Mouse (Mus musculus): ENCODE measurements at regions not wholly inside any gene's neighbourhood (a gene's known extent, or its start where the extent isn't known, plus 50 kb on each side); places are given as distances from the start of the nearest gene placed in this dataset.
A peak's percentile ranks its signal among the peaks of the same experiment; 100 is the strongest.

GRCm38 (mm10) chr16:60815628-60816414 lies 210.5 kb upstream of the Epha6 start:
- no peak for TF ChIP-seq POLR2A (IDR thresholded peaks at IDR 0.05; ENCODE audit: borderline replicate concordance, extremely low read depth, insufficient read depth, insufficient read length, poor library complexity, severe bottlenecking)
- TF ChIP-seq CTCF (IDR thresholded peaks at IDR 0.05; ENCODE audit: borderline replicate concordance, extremely low read depth, insufficient read depth, insufficient read length), result no peak

DNA sequence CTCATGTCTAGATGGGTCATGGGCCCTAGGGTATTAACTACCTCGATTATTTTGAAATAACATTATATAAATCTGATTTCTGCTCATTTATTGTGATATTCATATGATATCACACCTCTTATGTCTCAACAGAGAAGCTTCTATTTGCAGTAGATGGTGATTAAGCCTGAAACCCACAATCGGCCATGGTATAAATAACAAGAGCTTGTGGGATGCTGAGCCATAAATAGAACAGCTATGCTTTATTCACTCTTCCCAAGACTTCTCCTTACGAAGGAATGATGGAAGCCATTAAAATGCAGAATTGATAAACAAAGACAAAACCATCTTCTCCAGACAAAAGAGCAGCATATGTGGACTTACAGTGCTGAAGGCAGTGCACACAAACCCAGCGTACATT lies 195.4 kb upstream of the Epha6 start:
- no peak for DNase-seq (ENCODE audit: low read depth)
- TF ChIP-seq POLR2A (IDR thresholded peaks at IDR 0.05; ENCODE audit: borderline replicate concordance, extremely low read depth, insufficient read depth, insufficient read length, poor library complexity, severe bottlenecking) (no peak), CTCF (IDR thresholded peaks at IDR 0.05; ENCODE audit: borderline replicate concordance, extremely low read depth, insufficient read depth, insufficient read length) (no peak)

More at GRCm38 (mm10) chr16:60815628-60816414, 210.5 kb upstream of the Epha6 start:
- DNase-seq (ENCODE audit: low read depth), result peak; percentile 73

Data from brain, embryonic 14.5 days (tissue).